Mouse (Mus musculus): ENCODE results near the gene Ppp2r1b. TPM values are rescaled to one million over a fixed set of nuclear protein-coding genes. Genes with fewer than 3 reads are reported as not detected.

Ppp2r1b gene
- polyA plus RNA-seq, 1 experiment, result 16.2 TPM

DNA sequence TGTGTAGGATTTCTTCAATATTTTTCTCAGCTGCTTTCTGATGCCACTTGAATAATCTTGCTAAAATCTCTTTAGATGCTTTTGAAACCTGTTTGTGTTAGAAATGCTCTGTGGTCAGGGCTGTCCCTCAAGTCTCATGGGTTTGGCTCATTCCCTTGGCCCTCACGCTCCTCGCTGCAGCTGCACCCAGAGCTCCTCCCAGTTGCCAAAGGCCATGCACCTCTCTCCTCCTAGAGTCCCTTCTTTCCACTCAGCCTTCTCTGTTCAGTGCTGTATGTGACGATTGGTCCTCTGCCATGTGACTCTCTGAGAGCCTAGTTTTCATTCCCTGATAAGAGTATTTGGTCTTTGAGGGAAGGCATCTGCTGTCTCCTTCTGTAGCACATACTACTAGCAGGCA is 32.3 kb downstream of the Ppp2r1b start:
- no peak overlapping the region for H3K27ac ChIP-seq (ENCODE audit: insufficient read depth, low read depth, low read length)
- H3K4me3 ChIP-seq (ENCODE audit: insufficient read depth, low read length), result no peak overlapping the region
- TF ChIP-seq CTCF (IDR thresholded peaks at IDR 0.05; ENCODE audit: low read depth, low read length) (no peak), POLR2A (IDR thresholded peaks at IDR 0.05; ENCODE audit: borderline replicate concordance, low read depth, low read length) (no peak)
- no peaks in the 10 kb centered on the region for H3K4me1 ChIP-seq (ENCODE audit: control insufficient read depth, insufficient read depth, low read length)

DNA sequence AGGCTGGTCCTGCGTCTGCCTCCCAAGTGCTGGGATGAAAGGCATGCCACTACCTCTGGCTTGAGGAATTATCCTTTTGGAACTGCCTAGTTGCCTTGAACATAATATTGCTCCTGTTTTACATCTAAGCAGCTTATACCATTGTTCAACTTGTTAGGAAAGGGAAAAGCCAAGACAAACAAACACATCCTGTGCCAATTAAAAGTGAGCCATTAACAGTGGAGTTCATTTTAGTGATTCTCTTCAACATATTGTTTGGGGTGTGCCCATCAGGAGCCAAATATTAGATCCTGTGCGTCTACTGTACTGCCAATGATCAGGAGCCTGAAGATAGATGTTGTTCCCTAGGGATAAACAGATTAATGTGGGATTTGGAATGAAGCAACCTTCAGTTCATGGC is 37.1 kb downstream of the Ppp2r1b start:
- TF ChIP-seq POLR2A (IDR thresholded peaks at IDR 0.05; ENCODE audit: borderline replicate concordance, low read depth, low read length), result no peak
- no peak for TF ChIP-seq CTCF (IDR thresholded peaks at IDR 0.05; ENCODE audit: low read depth, low read length)
- Histone ChIP-seq H3K4me3 (ENCODE audit: insufficient read depth, low read length) (no peak overlapping the region), H3K4me1 (ENCODE audit: control insufficient read depth, insufficient read depth, low read length) (peaks cover 3% of the 10 kb centered on the region; the same call in 1 of the 2 replicates), H3K27ac (ENCODE audit: insufficient read depth, low read depth, low read length) (no peak overlapping the region)

DNA sequence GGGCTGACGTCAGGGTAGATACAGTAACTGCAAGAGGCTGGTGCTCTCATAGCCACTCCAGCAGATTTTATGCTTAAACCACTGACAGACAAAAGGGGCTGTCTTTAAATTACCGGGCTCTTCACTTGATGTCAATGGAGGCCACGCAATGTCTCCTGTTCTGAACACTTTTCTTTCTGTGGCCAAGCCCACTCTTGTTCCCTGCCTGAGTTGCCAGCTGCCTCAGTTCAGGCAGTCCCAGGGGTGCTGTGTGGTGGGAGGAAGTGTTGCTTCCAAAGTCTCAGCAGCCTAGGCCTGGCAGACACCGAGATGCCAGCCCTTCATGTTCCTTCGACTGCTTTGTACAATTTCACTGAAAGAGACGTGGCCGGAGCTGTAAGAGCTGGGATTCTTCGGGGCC is 39.0 kb downstream of the Ppp2r1b start:
- peaks cover 3% of the 10 kb centered on the region; the same call in 1 of the 2 replicates for H3K4me1 ChIP-seq (ENCODE audit: control insufficient read depth, insufficient read depth, low read length)
- TF ChIP-seq CTCF (IDR thresholded peaks at IDR 0.05; ENCODE audit: low read depth, low read length) (no peak), POLR2A (IDR thresholded peaks at IDR 0.05; ENCODE audit: borderline replicate concordance, low read depth, low read length) (no peak)
- no peak overlapping the region for H3K27ac ChIP-seq (ENCODE audit: insufficient read depth, low read depth, low read length)
- no peak overlapping the region for H3K4me3 ChIP-seq (ENCODE audit: insufficient read depth, low read length)

DNA sequence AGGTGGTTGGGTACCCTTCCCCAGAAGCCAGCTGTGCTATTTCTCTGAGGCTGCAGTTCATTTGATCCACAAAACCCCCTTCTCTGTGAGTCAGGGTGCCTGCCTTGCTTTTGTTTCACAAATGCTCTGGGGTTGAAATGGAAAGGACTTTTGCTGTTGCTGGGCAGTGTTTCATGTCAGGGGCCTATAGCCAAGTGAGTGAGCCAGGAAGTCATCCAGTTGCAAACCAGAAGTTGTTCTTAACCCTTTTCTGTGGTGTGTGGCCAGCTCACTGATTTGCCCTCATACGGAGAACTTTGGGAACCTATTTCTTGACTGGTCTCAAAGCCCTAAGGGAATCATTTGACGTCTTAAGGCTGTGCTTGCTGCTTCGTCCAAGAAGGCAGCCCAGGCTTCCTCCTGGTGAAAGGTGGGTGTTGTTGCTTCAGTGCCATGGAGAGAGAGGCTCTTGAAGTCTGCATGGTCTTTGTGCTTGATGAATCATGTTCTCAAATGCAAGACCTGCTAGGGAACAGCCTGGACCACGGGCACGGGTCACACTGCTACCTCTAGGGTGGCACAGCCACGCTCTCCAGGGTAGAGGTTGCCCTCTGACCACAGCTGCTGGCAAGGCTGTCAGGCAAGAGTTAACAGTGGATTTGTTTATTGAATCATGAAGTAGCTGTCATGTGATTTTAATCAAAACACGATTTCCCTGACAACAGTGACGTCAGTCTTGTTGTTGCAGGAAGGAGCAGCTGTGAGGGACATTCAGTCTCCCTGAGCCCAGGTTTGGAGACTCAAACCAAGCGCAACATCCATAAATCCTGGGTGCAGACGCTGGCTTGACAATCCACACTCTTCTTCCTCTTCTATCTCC is 39.9 kb downstream of the Ppp2r1b start:
- TF ChIP-seq CTCF (IDR thresholded peaks at IDR 0.05; ENCODE audit: low read depth, low read length) (no peak), POLR2A (IDR thresholded peaks at IDR 0.05; ENCODE audit: borderline replicate concordance, low read depth, low read length) (no peak)
- Histone ChIP-seq H3K4me3 (ENCODE audit: insufficient read depth, low read length) (no peak overlapping the region), H3K4me1 (ENCODE audit: control insufficient read depth, insufficient read depth, low read length) (peaks cover 3% of the 10 kb centered on the region; the same call in 1 of the 2 replicates), H3K27ac (ENCODE audit: insufficient read depth, low read depth, low read length) (no peak overlapping the region)

DNA sequence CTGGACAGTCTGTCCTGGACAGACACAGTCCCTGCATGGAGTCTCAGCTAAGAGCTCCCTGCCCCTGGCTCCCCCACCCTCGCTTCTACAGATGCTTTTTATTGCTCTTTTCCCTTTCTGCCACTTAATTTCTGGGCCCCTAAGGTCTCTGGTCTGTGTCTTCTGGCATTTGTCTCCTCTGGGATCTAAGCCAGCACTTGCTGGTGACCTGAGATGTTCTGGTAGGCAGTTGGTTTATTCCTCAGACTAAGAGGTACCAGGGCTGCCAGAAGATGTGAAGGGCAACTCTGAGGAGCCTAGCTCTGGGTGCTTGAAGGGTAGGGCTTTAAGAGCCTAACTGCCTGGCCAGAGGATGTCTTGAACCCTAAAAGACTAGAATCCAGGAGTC is 40.5 kb downstream of the Ppp2r1b start:
- TF ChIP-seq CTCF (IDR thresholded peaks at IDR 0.05; ENCODE audit: low read depth, low read length), result no peak
- TF ChIP-seq POLR2A (IDR thresholded peaks at IDR 0.05; ENCODE audit: borderline replicate concordance, low read depth, low read length), result no peak
- no peak overlapping the region for H3K27ac ChIP-seq (ENCODE audit: insufficient read depth, low read depth, low read length)
- H3K4me1 ChIP-seq (ENCODE audit: control insufficient read depth, insufficient read depth, low read length), result peaks cover 3% of the 10 kb centered on the region; the same call in 1 of the 2 replicates
- no peak overlapping the region for H3K4me3 ChIP-seq (ENCODE audit: insufficient read depth, low read length)

DNA sequence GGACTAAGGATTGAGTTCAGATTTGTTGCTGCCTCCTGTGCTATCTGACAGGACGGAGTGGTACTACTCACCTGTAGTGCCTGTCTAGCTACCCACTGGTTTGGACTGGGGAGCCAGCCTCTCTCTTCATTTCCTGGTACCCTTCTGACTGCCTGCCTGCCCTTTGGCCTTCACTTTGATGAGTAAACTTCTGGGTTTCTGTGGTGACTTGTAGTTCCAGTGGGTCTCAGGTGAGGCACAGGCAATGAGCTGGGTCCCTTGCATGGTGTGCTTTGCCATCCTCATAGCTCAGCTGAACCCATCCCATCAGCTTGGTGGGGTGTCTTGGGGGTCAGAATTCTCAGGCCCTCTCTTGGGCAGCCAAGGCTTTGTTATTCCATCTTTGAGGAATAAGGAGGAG is 41.8 kb downstream of the Ppp2r1b start:
- Histone ChIP-seq H3K27ac (ENCODE audit: insufficient read depth, low read depth, low read length) (no peak overlapping the region), H3K4me1 (ENCODE audit: control insufficient read depth, insufficient read depth, low read length) (peaks cover 3% of the 10 kb centered on the region; the same call in 1 of the 2 replicates), H3K4me3 (ENCODE audit: insufficient read depth, low read length) (no peak overlapping the region)
- TF ChIP-seq POLR2A (IDR thresholded peaks at IDR 0.05; ENCODE audit: borderline replicate concordance, low read depth, low read length) (no peak), CTCF (IDR thresholded peaks at IDR 0.05; ENCODE audit: low read depth, low read length) (no peak)

DNA sequence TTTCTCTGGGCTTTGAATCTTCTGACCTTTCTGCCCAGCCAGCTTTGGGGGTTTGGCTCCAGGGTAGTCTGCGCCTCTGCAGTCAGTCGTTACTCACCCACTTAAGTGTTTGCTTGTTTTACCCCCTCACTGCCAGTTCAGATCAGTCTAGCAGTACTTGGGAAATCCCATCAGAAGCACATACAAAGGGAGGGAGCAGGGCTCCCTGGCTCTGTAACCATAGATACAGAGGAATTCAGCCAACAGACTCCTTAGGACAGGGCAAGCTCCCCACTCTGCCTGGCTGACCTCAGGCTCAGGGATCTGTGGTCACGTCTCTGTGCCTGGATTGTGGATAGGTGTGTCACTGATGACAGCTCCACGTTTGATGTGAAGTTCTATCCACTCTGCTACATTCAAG is 42.2 kb downstream of the Ppp2r1b start:
- Histone ChIP-seq H3K4me3 (ENCODE audit: insufficient read depth, low read length) (no peak overlapping the region), H3K4me1 (ENCODE audit: control insufficient read depth, insufficient read depth, low read length) (peaks cover 3% of the 10 kb centered on the region; the same call in 1 of the 2 replicates), H3K27ac (ENCODE audit: insufficient read depth, low read depth, low read length) (no peak overlapping the region)
- no peak for TF ChIP-seq CTCF (IDR thresholded peaks at IDR 0.05; ENCODE audit: low read depth, low read length)
- TF ChIP-seq POLR2A (IDR thresholded peaks at IDR 0.05; ENCODE audit: borderline replicate concordance, low read depth, low read length), result no peak

DNA sequence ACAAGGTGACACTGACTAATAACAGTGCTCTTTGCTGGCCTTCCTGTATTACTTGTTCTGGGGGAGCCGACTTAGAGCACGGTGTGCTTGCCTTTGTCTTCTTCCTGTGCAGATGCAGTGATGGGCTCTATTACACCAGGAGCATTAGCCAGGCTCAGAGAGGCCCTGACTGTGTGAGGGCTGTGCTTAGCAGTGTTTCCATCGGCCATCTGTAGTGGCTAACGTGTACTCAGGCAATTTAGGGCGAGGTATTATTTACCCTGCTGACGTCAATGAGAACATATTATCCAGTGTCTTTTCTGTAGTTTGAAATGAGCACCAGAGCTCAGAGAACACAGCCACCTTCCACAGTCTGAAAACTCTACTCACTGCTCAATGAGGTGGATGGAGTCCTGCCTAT is 44.1 kb downstream of the Ppp2r1b start:
- Histone ChIP-seq H3K4me3 (ENCODE audit: insufficient read depth, low read length) (no peak overlapping the region), H3K27ac (ENCODE audit: insufficient read depth, low read depth, low read length) (no peak overlapping the region), H3K4me1 (ENCODE audit: control insufficient read depth, insufficient read depth, low read length) (peaks cover 3% of the 10 kb centered on the region; the same call in 1 of the 2 replicates)
- TF ChIP-seq POLR2A (IDR thresholded peaks at IDR 0.05; ENCODE audit: borderline replicate concordance, low read depth, low read length) (no peak), CTCF (IDR thresholded peaks at IDR 0.05; ENCODE audit: low read depth, low read length) (no peak)

DNA sequence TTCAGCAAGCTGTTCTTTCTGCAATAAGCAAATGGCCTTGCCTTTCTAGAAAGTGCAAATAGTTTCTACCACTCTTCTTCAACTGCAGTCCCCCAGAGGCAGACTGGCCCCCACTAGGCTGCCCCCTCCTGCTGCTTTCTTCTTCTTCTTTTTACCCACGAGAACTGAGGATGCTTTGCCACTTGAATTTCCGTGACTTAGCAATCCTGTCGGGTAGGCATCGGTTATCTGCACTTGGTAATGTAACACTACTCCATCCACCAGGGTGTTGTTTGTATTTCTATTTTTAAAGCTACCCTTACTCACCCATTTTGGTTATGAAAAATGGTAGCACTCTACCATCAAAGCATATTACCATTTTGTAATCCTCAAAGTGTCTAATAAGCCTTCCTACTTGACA is 44.9 kb downstream of the Ppp2r1b start:
- H3K4me1 ChIP-seq (ENCODE audit: control insufficient read depth, insufficient read depth, low read length), result peaks cover 3% of the 10 kb centered on the region; the same call in 1 of the 2 replicates
- no peak overlapping the region for H3K4me3 ChIP-seq (ENCODE audit: insufficient read depth, low read length)
- TF ChIP-seq CTCF (IDR thresholded peaks at IDR 0.05; ENCODE audit: low read depth, low read length) (no peak), POLR2A (IDR thresholded peaks at IDR 0.05; ENCODE audit: borderline replicate concordance, low read depth, low read length) (no peak)
- H3K27ac ChIP-seq (ENCODE audit: insufficient read depth, low read depth, low read length), result no peak overlapping the region

DNA sequence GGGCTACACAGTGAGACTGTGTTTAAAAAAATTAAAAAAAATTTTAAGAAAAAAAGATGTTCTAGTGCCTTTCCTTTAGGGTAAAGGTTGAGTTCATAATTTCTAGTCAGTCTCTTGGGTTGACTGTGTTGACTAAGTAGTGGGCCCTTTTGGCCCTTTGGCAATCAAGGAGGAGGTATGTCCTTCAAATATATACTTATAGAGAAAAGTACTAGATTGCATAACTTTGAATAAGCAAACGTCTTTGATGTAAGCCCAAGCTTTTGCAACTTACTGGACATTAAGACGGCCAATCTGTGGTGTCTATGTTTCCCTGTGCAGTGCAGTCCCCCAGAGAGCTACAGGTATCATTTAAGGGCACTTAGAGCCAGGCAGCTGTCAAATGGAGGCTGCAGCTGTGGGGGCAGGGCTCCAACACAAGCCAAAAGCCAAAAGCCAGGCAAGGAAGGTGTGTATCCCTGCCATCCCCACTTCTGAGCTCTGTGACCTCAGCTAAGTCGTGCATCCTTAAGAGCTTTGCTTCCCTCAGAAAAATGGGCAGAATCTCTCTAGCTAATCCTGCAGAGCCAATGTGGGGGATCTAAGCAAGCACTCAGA is 45.5 kb downstream of the Ppp2r1b start:
- no peak overlapping the region for H3K4me3 ChIP-seq (ENCODE audit: insufficient read depth, low read length)
- H3K27ac ChIP-seq (ENCODE audit: insufficient read depth, low read depth, low read length), result no peak overlapping the region
- TF ChIP-seq CTCF (IDR thresholded peaks at IDR 0.05; ENCODE audit: low read depth, low read length) (no peak), POLR2A (IDR thresholded peaks at IDR 0.05; ENCODE audit: borderline replicate concordance, low read depth, low read length) (no peak)
- H3K4me1 ChIP-seq (ENCODE audit: control insufficient read depth, insufficient read depth, low read length), result no peaks in the 10 kb centered on the region

Data from bone marrow macrophage, adult 2 months (primary cell).